Mouse (Mus musculus): ENCODE measurements around the gene Hs3st5.
"Not testable (repeated sequence)": the region's sequence is repeated elsewhere in the genome, so short reads cannot be mapped to it uniquely, and the experiment has no call there.

Hs3st5 gene

GRCm38 (mm10) chr10:36556128-36556527, 49.5 kb downstream of the Hs3st5 start:
- no peak for DNase-seq (ENCODE audit: extremely low read depth, insufficient read length, low spot score)

GRCm38 (mm10) chr10:36557673-36558072, 51.1 kb downstream of the Hs3st5 start:
- DNase-seq (ENCODE audit: extremely low read depth, insufficient read length, low spot score), result no peak

DNA sequence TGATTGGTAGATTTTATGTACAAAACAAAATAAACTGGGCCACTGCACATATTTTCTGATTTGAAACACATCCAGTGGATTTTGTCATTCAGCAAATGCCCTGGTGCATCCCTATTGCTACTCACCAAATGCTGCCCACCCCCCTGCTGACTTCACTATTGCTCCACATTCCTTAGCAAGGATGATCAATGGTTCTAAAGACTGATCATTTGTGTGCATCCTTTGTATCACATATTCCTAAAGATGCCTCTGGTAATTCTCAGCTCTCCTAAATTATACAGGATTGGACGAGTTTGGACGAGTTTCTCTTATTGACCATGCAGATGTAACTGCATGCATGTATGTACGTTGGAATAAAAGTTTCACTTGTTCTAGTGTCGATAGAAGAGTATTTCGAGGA, 52.1 kb downstream of the Hs3st5 start:
- no peak for DNase-seq (ENCODE audit: extremely low read depth, insufficient read length, low spot score)

DNA sequence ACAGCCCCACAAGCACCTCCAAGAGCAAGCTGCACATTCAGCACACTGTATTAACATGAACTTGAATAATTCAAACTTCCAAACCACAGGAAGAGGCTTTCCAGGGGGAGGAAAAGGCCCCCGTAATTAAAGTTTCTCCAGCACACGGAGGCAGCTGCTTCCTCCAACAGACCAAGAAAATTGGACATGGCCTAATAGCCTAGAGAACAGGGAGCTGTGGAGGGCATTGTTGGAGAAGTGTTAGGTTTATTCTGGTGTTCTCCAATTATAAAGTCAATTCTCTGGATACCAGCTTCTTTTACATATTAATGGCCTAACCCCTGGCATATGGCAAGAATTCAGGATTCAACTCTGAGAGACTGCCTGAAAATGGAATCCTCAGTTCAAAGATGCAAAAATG, 60.6 kb downstream of the Hs3st5 start:
- no peak for DNase-seq (ENCODE audit: extremely low read depth, insufficient read length, low spot score)

- DNase-seq (ENCODE audit: extremely low read depth, insufficient read length, low spot score), result no peak
Measured at GRCm38 (mm10) chr10:36572540-36572939, 65.9 kb downstream of the Hs3st5 start.

- DNase-seq (ENCODE audit: extremely low read depth, insufficient read length, low spot score), result no peak
Measured at GRCm38 (mm10) chr10:36578375-36579145, 71.9 kb downstream of the Hs3st5 start.

DNA sequence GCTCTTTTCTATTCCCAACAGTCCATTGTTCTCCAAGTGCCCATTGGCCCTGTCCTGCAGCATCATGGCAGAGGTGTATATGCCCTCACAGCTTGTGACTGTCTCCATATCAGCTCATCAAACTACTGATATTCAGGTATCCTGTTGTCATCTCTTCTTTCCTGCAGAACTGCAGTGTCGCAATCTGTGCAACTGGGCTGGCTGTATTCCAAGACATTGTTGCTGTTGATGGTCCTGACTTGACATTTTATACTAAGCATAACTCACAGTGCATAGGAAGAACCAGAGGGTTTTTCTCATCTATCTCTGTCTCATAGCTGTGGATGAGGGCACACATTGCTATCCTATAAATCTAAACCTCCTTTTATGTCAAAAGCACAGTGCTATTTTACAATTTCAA, 103.8 kb downstream of the Hs3st5 start:
- DNase-seq (ENCODE audit: extremely low read depth, insufficient read length, low spot score), result no peak

GRCm38 (mm10) chr10:36611415-36611814, 104.8 kb downstream of the Hs3st5 start:
- DNase-seq (ENCODE audit: extremely low read depth, insufficient read length, low spot score), result not testable (repeated sequence)

DNA sequence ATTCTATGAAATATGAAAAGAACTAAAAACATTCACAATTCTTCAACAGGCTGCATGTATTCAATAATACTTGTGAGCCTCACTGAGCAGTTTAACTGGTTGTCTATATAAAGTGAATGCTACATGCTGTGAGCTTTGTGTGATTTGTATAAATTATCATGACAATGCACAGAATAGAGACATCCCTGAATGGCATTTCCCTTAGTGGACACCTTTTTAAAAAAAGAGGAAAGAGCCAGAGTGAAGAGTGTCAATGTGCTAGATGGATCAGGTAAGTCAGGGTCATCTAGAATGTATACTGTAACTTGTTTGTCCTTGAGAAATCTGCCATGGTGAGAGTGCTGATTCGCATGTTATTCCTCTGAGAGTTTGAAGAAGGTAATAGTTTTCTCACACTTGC, 116.4 kb downstream of the Hs3st5 start:
- no peak for DNase-seq (ENCODE audit: extremely low read depth, insufficient read length, low spot score)

- no peak for DNase-seq (ENCODE audit: extremely low read depth, insufficient read length, low spot score)
Measured at GRCm38 (mm10) chr10:36627952-36628351, 121.3 kb downstream of the Hs3st5 start.

DNA sequence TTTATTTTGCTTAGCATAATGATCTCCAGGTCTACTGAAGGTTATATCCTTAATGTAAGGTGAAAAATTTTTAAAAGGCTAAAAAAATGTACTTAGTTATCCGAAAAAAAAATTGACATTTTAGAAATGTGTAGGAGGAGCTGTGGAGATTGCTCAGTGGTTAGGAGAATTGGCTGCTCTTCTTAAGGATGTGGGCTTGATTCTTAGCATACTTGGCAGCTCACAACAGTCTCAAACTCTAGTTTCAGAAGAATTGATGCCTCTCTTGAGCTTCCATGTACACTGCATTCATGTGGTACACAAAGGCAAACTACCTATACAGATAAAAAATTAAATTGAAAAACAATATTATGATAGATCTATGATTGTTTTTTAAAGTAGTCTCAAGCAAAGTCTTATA, 125.1 kb downstream of the Hs3st5 start:
- no peak for DNase-seq (ENCODE audit: extremely low read depth, insufficient read length, low spot score)

GRCm38 (mm10) chr10:36650653-36651052, 144.0 kb downstream of the Hs3st5 start:
- no peak for DNase-seq (ENCODE audit: extremely low read depth, insufficient read length, low spot score)

DNA sequence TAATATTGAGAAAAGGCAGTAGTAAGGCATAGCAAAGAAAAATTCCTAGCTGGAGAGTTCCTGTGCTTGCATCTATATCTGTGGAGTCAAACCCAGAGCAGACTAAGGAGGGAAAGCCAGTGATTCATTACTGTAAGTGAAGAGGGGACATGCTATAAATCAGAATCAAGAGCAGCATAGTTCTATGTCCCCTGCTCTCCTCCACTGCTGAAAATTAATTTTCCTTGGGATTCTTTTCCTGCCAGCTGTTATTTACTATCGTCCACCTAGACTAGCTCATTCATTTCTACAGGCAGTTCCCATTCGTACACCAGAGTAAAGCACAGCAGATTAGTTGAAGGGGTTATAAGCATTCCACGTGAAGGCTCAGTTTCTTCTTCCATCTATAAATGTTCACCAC, 207.4 kb downstream of the Hs3st5 start:
- DNase-seq (ENCODE audit: extremely low read depth, insufficient read length, low spot score), result no peak

GRCm38 (mm10) chr10:36726239-36726638, 219.6 kb downstream of the Hs3st5 start:
- DNase-seq (ENCODE audit: extremely low read depth, insufficient read length, low spot score), result no peak

DNA sequence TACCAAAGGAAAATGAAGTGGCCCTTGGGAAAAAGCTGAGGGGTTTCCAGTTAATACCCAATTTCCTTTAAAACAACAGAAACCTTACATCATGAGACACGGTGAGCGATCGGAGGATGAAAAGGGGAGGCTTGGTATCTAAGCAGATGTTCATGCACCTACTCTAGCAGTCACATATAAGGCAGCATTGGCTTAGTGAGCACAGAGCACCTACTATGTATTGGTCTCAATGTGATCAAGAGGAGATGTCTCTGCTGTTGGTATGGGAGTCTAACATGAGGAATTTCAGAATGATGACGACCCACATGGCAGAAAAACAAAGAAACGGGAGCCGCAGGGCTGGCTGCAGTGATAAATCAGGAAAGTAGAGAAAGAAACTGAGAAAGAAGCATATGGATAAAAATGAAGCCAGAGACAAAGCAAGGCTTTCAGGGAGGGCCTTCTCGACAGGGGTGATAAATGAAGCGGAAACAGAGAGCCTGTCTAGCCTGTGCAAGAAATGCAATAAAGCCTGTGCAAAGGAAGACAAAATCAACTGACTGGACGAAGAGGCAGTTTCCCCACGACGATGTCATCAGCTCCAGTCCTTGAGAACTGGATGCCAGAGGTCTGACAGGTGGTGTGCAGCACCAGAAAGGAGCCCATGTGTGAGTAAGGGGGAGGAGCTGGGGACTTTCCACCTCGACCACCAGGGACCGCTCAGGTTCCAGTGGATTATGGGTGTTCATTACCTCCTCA, 222.9 kb downstream of the Hs3st5 start:
- no peak for DNase-seq (ENCODE audit: extremely low read depth, insufficient read length, low spot score)

DNA sequence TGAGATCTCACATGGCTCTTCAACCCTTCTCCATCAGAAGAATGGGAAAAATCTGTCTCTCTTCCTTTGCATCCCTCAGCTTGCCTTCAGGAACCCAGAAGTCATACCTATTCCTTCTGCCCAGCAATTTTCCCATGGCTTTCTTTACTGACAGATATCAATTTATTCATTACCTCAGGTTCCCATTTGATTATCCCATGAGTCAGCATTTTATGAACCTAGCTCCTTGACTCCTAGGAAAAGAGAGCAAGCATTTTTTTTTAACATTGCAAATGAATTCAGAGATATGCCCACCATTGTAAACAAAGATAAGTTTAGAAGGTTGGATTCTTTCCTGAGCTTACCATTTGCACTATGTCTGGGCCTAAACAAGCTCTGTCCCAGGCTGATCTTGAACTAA, 232.8 kb downstream of the Hs3st5 start:
- DNase-seq (ENCODE audit: extremely low read depth, insufficient read length, low spot score), result no peak

DNA sequence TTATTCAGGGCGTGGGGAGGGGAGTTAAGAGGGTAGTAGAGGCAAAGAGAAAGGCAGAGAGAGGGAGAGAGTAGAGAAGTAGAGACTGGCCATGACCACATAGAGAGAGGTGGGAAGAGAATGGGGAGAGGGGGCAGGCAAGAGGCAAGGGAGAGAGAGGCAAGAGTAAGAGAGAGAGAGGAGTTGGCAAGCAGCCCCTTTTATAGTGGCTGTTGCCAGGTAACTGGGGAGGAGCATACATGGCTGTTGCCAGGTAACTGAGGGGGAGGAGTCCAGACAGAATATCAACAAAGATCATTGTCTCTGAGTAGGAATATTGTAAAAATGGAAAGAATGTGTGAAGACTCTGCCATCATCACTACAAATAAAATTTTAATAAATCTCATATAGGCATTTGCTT, 243.4 kb downstream of the Hs3st5 start:
- no peak for DNase-seq (ENCODE audit: extremely low read depth, insufficient read length, low spot score)

DNA sequence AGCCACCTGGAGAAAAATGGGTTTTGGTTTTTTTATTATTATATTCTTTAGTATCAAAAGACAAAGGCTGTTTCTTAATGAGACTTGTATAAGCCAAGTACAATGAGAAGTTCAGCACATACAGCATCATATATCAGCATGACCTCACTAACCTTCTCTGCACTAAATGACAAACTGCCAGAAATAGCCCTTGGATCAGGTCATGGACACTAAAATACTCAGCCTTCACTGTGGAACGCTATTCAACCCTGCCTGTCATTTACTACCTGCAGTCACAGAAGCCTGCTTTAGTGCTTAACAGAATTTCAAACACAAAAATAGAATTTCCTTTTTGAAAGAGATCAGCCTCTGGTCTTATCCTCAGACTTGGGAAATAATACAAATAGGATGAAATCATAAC, 247.9 kb downstream of the Hs3st5 start:
- DNase-seq (ENCODE audit: extremely low read depth, insufficient read length, low spot score), result no peak

DNA sequence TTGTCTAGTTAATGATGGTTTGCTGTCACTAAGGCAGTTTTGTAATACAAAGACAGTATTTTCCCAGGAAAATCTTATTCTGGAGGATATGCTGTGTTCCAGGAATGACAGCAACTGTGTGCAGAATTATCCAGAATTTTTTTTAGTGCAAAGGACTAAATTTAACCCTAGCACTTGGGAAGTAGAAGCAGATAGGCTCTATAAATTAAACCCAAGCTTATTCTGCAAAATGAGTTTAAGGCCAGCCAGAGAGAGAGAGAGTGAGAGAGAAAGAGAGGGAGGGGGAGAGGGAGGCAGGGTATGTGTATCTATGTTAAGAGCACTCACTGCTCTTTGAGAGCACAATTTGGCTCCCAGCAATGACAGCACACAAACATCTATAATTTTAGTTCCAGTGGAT, 267.0 kb downstream of the Hs3st5 start:
- DNase-seq (ENCODE audit: extremely low read depth, insufficient read length, low spot score), result no peak

GRCm38 (mm10) chr10:36774898-36775297, 268.3 kb downstream of the Hs3st5 start:
- no peak for DNase-seq (ENCODE audit: extremely low read depth, insufficient read length, low spot score)

GRCm38 (mm10) chr10:36781641-36782040, 275.0 kb downstream of the Hs3st5 start:
- no peak for DNase-seq (ENCODE audit: extremely low read depth, insufficient read length, low spot score)

DNA sequence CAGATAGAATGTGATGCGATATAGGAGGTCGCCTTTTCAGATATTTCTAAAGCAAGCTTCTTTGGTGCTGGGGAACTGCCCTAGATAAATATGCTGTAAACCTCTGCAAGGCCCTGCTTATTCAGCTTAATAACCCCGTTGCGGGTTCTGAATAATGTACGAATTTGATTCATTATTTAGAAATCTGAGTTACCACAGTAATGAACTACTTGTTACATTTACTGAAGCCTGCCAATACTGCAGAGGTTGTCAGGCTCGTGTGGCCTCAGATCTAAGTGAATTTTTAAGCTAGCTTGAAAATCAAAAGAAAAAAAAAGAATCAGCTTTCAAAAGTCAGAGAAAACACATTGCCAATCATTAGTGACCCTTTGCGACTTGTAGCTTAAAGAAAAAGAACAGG, 280.4 kb downstream of the Hs3st5 start:
- DNase-seq (ENCODE audit: extremely low read depth, insufficient read length, low spot score), result no peak
